Mouse (Mus musculus): ENCODE results near the gene Car7. TPM values are rescaled to one million over a fixed set of nuclear protein-coding genes. Genes with fewer than 3 reads are reported as not detected.

The Car7 gene
- polyA plus RNA-seq, 1 experiment from 2014 or later, result 0.84 TPM

DNA sequence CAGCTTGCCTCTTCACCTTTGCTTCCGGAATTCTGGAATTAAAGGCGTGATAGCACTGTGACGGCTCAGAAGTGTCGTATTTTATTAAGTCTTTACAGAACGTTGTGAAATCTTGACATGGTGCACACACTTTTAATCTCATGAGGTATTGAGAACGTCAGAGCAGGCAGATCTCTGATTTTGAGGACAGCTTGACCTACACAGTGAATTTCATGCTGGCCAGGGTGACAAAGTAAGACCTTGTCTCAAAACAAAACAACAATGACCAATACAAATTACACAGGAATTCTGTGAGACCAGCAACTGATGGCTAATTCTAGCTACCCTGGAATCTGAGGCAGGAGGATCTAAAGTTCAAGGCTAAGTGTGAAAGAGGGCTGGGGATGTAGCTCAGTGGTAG lies 58.1 kb downstream of the Car7 start:
- 53% methylated on average over 6 of the region's 6 CpGs for WGBS
- H3K4me2 ChIP-seq (replicated peaks; ENCODE audit: low read depth, low read length), result no peak overlapping the region

DNA sequence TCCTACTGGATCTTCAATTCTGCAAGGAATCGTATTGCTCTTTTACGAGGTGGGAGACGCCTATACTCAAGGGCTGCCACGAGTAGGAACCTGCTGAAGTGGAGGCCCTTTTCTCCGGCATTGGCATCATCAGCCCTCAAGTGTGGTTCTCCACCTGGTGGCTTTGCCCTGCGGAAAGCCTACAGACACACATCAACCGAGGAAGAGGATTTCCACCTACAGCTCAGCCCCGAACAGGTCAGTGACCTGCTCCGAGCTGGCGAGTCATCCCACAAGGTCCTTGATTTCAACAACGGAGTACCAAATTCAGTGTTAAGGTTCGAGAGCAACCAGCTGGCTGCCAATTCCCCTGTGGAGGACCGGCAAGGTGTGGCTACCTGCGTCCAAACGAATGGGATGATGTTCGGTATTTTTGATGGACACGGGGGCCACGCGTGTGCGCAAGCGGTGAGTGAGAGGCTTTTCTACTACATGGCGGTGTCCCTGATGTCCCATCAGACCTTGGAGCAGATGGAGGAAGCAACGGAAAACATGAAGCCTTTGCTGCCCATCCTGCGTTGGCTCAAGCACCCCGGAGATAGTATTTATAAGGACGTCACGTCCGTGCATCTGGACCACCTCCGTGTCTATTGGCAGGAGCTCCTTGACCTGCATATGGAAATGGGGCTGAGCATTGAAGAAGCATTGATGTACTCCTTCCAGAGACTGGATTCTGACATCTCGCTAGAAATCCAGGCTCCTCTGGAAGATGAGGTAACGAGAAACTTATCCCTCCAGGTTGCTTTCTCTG lies 59.2 kb downstream of the Car7 start:
- no peak overlapping the region for H3K27ac ChIP-seq (ENCODE audit: low read length)
- ATAC-seq, result no peak
- no peak overlapping the region for H3K9ac ChIP-seq (replicated peaks; ENCODE audit: low read depth)
- 80% methylated on average over 31 of the region's 31 CpGs for WGBS
- TF ChIP-seq EP300 (IDR thresholded peaks at IDR 0.05) (no peak), CTCF (IDR thresholded peaks at IDR 0.05) (no peak)
- H3K4me3 ChIP-seq (ENCODE audit: low read depth, low read length), result no peak overlapping the region
- H3K4me1 ChIP-seq (ENCODE audit: insufficient read depth, low read depth, low read length), result peaks cover 7% of the 10 kb centered on the region; the same call in 1 of the 2 replicates
- H3K9me3 ChIP-seq (ENCODE audit: low read length), result no peaks in the 10 kb centered on the region
- peaks cover 14% of the 10 kb centered on the region for H3K36me3 ChIP-seq (ENCODE audit: insufficient read depth, low read length)
- H3K4me2 ChIP-seq (replicated peaks; ENCODE audit: low read depth, low read length), result no peak overlapping the region
- no peaks in the 10 kb centered on the region for H3K27me3 ChIP-seq (replicated peaks; ENCODE audit: insufficient read depth, low read length)
- DNase-seq (ENCODE audit: low spot score), result peak; percentile 33

More for the DNA sequence above, 58.1 kb downstream of the Car7 start:
- H3K9ac ChIP-seq (replicated peaks; ENCODE audit: low read depth), result no peak overlapping the region
- H3K4me3 ChIP-seq (ENCODE audit: low read depth, low read length), result no peak overlapping the region
- TF ChIP-seq EP300 (IDR thresholded peaks at IDR 0.05) (no peak), CTCF (IDR thresholded peaks at IDR 0.05) (no peak)
- no peak overlapping the region for H3K27ac ChIP-seq (ENCODE audit: low read length)
- DNase-seq (ENCODE audit: low spot score) (no peak), ATAC-seq (no peak)
- no peaks in the 10 kb centered on the region for H3K9me3 ChIP-seq (ENCODE audit: low read length)
- H3K27me3 ChIP-seq (replicated peaks; ENCODE audit: insufficient read depth, low read length), result no peaks in the 10 kb centered on the region
- peaks cover 7% of the 10 kb centered on the region; the same call in 1 of the 2 replicates for H3K4me1 ChIP-seq (ENCODE audit: insufficient read depth, low read depth, low read length)
- peaks cover 14% of the 10 kb centered on the region for H3K36me3 ChIP-seq (ENCODE audit: insufficient read depth, low read length)

DNA sequence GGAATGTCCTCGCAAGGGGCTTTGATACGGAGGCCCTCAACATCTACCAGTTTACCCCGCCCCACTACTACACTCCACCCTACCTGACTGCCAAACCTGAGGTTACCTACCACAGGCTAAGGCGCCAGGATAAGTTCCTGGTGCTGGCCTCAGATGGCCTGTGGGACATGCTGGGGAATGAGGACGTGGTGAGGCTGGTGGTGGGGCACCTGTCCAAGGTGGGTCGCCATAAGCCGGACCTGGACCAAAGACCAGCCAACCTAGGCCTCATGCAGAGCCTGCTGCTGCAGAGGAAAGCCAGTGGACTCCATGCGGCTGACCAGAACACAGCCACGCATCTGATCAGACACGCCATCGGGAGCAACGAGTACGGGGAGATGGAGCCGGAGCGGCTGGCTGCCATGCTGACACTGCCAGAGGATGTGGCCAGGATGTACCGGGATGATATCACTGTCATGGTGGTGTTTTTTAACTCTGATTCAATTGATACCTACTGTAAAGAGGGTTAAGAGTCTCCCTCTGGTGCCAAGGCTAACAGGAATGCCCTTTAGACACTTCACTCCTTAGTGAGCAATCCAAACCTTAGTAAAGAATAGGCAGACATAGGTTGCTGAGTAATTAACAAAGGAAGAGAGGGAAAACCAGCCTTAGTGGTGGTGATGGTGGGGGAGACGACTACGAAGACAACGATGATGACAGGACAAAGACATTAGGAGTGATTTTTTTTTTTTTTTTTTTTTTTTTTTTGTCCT lies 60.3 kb downstream of the Car7 start:
- ATAC-seq, result no peak
- H3K4me2 ChIP-seq (replicated peaks; ENCODE audit: low read depth, low read length), result no peak overlapping the region
- TF ChIP-seq EP300 (IDR thresholded peaks at IDR 0.05) (no peak), CTCF (IDR thresholded peaks at IDR 0.05) (no peak)
- 92% methylated on average over 19 of the region's 19 CpGs for WGBS
- H3K9me3 ChIP-seq (ENCODE audit: low read length), result no peaks in the 10 kb centered on the region
- H3K4me3 ChIP-seq (ENCODE audit: low read depth, low read length), result no peak overlapping the region
- H3K36me3 ChIP-seq (ENCODE audit: insufficient read depth, low read length), result peaks cover 14% of the 10 kb centered on the region
- no peak for DNase-seq (ENCODE audit: low spot score)
- no peaks in the 10 kb centered on the region for H3K27me3 ChIP-seq (replicated peaks; ENCODE audit: insufficient read depth, low read length)
- H3K9ac ChIP-seq (replicated peaks; ENCODE audit: low read depth), result no peak overlapping the region
- H3K27ac ChIP-seq (ENCODE audit: low read length), result no peak overlapping the region
- H3K4me1 ChIP-seq (ENCODE audit: insufficient read depth, low read depth, low read length), result peaks cover 7% of the 10 kb centered on the region; the same call in 1 of the 2 replicates

DNA sequence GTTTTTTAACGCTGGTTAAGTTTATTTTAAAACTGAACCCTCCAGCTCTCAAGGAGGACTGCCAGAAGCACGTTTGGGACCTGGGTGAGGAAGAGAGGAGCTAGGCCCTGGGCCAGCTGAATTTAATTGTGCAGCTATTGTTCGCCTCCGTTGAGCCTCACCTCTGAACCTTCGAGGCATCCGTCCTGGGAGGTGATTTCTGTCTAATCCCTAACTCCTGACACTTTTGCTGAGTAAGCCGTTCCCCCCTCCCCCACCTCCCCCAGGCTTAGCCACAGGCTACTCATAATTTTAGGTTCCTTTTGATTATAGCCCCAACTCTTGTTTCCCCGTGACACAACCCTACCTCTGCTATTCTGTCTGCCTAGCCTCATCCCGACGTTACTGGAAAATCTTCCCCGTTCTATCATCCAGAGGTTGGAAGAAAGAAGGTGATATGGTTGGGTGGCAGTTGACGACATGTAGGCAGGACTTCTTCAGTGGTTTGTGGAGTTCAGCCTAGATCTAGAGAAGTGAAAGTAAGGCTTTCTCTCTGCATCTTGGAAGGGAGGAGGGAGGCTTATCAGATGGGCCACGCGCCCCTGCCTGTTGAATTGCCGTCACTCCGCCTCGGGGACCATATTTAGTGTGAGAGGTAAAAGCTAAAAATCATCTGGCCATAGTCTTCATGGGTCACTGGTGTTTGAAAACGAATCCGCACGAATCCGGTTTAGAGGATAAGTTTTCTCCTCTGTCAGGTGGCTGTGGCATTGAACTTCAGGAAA lies 61.5 kb downstream of the Car7 start:
- Histone ChIP-seq H3K4me1 (ENCODE audit: insufficient read depth, low read depth, low read length) (peaks cover 4% of the 10 kb centered on the region; the same call in 1 of the 2 replicates), H3K36me3 (ENCODE audit: insufficient read depth, low read length) (peaks cover 14% of the 10 kb centered on the region), H3K27ac (ENCODE audit: low read length) (no peak overlapping the region), H3K9me3 (ENCODE audit: low read length) (no peaks in the 10 kb centered on the region), H3K9ac (replicated peaks; ENCODE audit: low read depth) (no peak overlapping the region), H3K4me3 (ENCODE audit: low read depth, low read length) (no peak overlapping the region), H3K4me2 (replicated peaks; ENCODE audit: low read depth, low read length) (no peak overlapping the region), H3K27me3 (replicated peaks; ENCODE audit: insufficient read depth, low read length) (no peaks in the 10 kb centered on the region)
- DNase-seq (ENCODE audit: low spot score) (no peak), ATAC-seq (no peak)
- no peak for TF ChIP-seq EP300 (IDR thresholded peaks at IDR 0.05)
- TF ChIP-seq CTCF (IDR thresholded peaks at IDR 0.05), result no peak
- 79% methylated on average over 21 of the region's 21 CpGs for WGBS

DNA sequence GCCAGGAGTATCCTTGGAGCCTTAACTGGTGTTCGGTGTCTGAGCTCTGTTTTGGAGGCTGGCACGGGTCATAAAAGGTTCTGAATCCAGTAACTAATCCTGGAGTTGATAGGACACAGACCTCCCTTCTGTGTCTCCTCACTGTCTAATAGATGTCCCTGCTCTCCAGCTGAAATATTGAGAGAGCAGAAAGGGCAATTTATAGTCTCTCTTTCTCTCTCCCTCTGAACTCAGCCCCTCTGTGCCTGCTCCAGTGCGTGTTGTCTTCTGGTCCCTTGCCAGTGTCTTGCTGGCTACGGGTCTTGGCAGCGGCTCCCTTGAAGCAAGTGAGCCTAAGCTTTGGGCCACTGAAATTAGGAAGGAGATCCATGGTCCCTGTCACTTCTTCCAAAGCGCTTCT lies 63.2 kb downstream of the Car7 start:
- WGBS, result 70% methylated on average over 6 of the region's 6 CpGs
- no peak for ATAC-seq
- H3K4me1 ChIP-seq (ENCODE audit: insufficient read depth, low read depth, low read length), result no peaks in the 10 kb centered on the region
- H3K27me3 ChIP-seq (replicated peaks; ENCODE audit: insufficient read depth, low read length), result no peaks in the 10 kb centered on the region
- no peaks in the 10 kb centered on the region for H3K9me3 ChIP-seq (ENCODE audit: low read length)
- peaks cover 14% of the 10 kb centered on the region for H3K36me3 ChIP-seq (ENCODE audit: insufficient read depth, low read length)
- H3K4me3 ChIP-seq (ENCODE audit: low read depth, low read length), result no peak overlapping the region
- H3K9ac ChIP-seq (replicated peaks; ENCODE audit: low read depth), result no peak overlapping the region
- no peak for TF ChIP-seq CTCF (IDR thresholded peaks at IDR 0.05)
- TF ChIP-seq EP300 (IDR thresholded peaks at IDR 0.05), result no peak
- H3K4me2 ChIP-seq (replicated peaks; ENCODE audit: low read depth, low read length), result no peak overlapping the region
- no peak for DNase-seq (ENCODE audit: low spot score)
- no peak overlapping the region for H3K27ac ChIP-seq (ENCODE audit: low read length)

DNA sequence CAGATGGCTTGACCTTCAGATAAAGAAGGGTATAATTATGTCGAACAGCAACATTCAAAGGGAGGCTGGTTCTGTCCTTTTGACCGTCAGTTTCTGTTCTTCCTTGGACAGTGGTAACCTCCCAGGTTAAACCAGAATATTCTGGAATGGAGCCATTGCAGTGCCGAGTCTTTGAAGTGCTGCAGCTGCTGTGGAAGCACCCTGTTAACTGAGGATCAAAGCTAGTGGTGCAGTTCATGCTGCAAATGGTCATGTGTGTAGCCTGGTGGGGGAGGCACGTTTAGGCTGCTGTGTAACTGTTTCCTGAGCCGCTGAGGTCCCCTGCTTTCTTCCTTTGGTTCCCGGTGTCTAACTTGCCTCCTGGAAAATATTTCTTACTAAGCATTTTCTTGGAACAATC lies 64.0 kb downstream of the Car7 start:
- TF ChIP-seq EP300 (IDR thresholded peaks at IDR 0.05) (no peak), CTCF (IDR thresholded peaks at IDR 0.05) (no peak)
- Histone ChIP-seq H3K9ac (replicated peaks; ENCODE audit: low read depth) (no peak overlapping the region), H3K4me1 (ENCODE audit: insufficient read depth, low read depth, low read length) (no peaks in the 10 kb centered on the region), H3K4me3 (ENCODE audit: low read depth, low read length) (no peak overlapping the region), H3K9me3 (ENCODE audit: low read length) (no peaks in the 10 kb centered on the region), H3K27me3 (replicated peaks; ENCODE audit: insufficient read depth, low read length) (no peaks in the 10 kb centered on the region), H3K4me2 (replicated peaks; ENCODE audit: low read depth, low read length) (no peak overlapping the region), H3K27ac (ENCODE audit: low read length) (no peak overlapping the region), H3K36me3 (ENCODE audit: insufficient read depth, low read length) (peaks cover 14% of the 10 kb centered on the region)
- 37% methylated on average over 6 of the region's 6 CpGs for WGBS
- ATAC-seq, result no peak
- no peak for DNase-seq (ENCODE audit: low spot score)

Other genes with a start within 250 kb of the Car7 start
- not detected in 2 replicates for gene Cmtm2a, start 241.5 kb upstream of the Car7 start, polyA plus RNA-seq (2015; fragmentation: Nextera tagmentation; extraction: Ambion mirVana)
- gene Gm45711, start 224.6 kb upstream of the Car7 start, polyA plus RNA-seq (2015; fragmentation: Nextera tagmentation; extraction: Ambion mirVana), result not detected in 2 replicates
- not detected in 2 replicates for gene Cmtm1, start 224.5 kb upstream of the Car7 start, polyA plus RNA-seq (2015; fragmentation: Nextera tagmentation; extraction: Ambion mirVana)
- gene Gm11020, start 213.1 kb upstream of the Car7 start, polyA plus RNA-seq (2015; fragmentation: Nextera tagmentation; extraction: Ambion mirVana), result not detected in 2 replicates
- gene Cmtm2b, start 212.5 kb upstream of the Car7 start, polyA plus RNA-seq (2015; fragmentation: Nextera tagmentation; extraction: Ambion mirVana), result not detected in 2 replicates
- gene Cmtm3, start 195.3 kb upstream of the Car7 start, polyA plus RNA-seq (2015; fragmentation: Nextera tagmentation; extraction: Ambion mirVana), result 98.3 and 117 TPM in 2 replicates
- gene Cmtm4, start 138.9 kb upstream of the Car7 start, polyA plus RNA-seq (2015; fragmentation: Nextera tagmentation; extraction: Ambion mirVana), result 3.5 TPM in 2 replicates
- gene Dync1li2, start 91.6 kb upstream of the Car7 start, polyA plus RNA-seq (2015; fragmentation: Nextera tagmentation; extraction: Ambion mirVana), result 39.4 and 44.9 TPM in 2 replicates
- 0.14 and 0.27 TPM in 2 replicates for gene Terb1, start 24.8 kb upstream of the Car7 start, polyA plus RNA-seq (2015; fragmentation: Nextera tagmentation; extraction: Ambion mirVana)
- gene Nae1, start 52 bp upstream of the Car7 start, polyA plus RNA-seq (2015; fragmentation: Nextera tagmentation; extraction: Ambion mirVana), result 57.9 and 58.9 TPM in 2 replicates
- 5.9 and 6.0 TPM in 2 replicates for gene Pdp2, start 56.8 kb downstream of the Car7 start, polyA plus RNA-seq (2015; fragmentation: Nextera tagmentation; extraction: Ambion mirVana)
- gene Cdh16, start 89.7 kb downstream of the Car7 start, polyA plus RNA-seq (2015; fragmentation: Nextera tagmentation; extraction: Ambion mirVana), result 13.8 and 17.2 TPM in 2 replicates
- gene Rrad, start 96.6 kb downstream of the Car7 start, polyA plus RNA-seq (2015; fragmentation: Nextera tagmentation; extraction: Ambion mirVana), result 19.9 and 22.6 TPM in 2 replicates
- gene Ciao2b, start 107.3 kb downstream of the Car7 start, polyA plus RNA-seq (2015; fragmentation: Nextera tagmentation; extraction: Ambion mirVana), result 70.2 and 72.9 TPM in 2 replicates
- 0.06 TPM in 1 of 2 replicates, not detected in the other for gene Ces2a, start 199.3 kb downstream of the Car7 start, polyA plus RNA-seq (2015; fragmentation: Nextera tagmentation; extraction: Ambion mirVana)

Data from lung, postnatal 0 days (tissue).